Mouse (Mus musculus) embryonic fibroblast, embryonic 13.5 days (primary cell): ENCODE results near the gene Wfdc18.

Source experiments
- CTCF ChIP-seq: IDR thresholded peaks from 2 replicates; pipeline ENCODE4 v1.5.1; 2011; ENCODE audit warnings: mild to moderate bottlenecking, control low read depth, low read length, moderate library complexity, borderline replicate concordance; ENCODE audit not compliant: insufficient read depth
- POLR2A ChIP-seq: IDR thresholded peaks from 2 replicates; pipeline ENCODE4 v1.6.1; 2011; ENCODE audit warnings: low read depth, mild to moderate bottlenecking, control low read depth, low read length, moderate library complexity

DNA sequence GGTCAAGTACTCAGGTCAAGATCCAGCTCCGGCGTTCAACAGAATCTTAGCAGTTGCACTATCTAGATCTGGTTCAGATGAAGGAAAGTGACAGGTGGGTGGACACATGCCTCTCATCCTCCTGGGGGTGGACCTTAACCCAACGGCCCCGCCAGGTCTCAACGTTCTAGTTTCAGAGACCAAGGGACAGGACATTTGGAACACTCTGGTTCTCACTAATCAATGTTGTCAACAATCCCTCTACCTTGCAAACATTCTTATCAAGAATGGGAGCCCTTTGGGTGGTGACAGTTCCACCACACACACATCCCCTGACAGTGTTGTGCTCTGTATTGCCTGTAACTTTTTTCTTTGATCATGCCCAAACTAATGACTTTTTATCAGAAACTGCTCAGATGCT is 33.0 kb downstream of the Wfdc18 start:
- TF ChIP-seq CTCF (no peak), POLR2A (no peak)
